Mouse (Mus musculus) monocyte, adult 2 months (primary cell): Measurements from ENCODE around the gene Gm21988.

Experiments used
- DNase-seq, 2 experiments: peaks; one replicate each; pipeline ENCODE4 v3.0.0; 2022; ENCODE audit warnings: low spot score in 2 of 2, low read depth in 1 of 2

The Gm21988 gene

DNA sequence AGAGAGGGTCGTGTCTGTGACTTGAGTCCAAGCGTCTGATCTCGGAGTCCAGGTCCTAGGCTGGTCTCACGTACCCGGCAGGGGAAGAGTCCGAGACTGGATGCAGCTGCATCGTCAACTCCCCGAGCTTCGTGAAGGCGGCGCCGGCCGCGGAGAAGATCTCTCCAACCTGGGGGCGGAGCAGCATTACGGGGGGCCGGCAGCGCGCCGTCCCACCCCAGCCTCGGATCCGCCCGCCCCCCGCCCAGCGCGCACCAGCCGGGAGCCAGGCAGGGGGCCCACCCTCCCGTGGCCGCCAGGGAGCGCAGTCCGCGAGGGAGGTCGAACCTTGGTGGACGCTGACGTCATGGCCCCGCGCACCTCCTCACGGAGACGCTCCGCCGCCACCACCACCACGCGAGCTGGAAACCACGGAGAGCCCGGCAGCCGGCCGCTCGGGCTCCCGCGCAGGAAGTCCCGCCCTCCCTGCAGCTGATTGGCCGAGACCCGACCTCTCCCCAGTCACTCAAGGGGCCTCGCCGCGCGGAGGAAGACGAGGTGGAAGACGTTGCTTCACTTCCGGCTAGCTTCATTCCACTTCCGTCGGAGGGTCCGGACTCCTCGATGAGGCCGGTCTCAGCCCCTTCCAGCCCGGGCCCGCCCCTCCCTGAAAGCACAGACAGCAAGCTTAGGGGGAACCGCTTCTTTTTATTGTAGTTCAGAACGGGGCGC is 2.0 kb downstream of the Gm21988 start, which contains the start of gene 0610010K14Rik:
0610010K14Rik (minus strand) TSS at position 458 of the 711 bp plus-strand sequence.
- DNase-seq: peak; percentile 86 to 90

DNA sequence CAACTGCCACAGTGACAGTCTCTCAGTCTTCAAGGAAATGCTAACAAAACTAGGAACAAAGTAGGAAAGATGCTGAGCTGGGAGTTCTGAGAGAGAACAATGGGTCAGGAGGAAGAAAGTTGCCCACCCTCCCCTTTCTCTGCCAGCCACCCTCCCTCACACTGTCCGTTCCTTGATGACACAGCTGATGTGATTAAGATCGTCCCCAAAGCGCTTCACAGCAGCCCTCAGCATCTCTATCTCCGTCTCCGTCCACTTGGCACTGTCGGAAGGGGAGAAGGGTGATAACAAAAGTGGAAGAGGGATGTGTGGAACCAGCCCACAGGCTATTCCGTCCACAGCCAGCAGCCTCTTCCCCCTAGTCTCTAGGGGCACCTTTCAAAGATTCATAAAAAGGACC is 2.9 kb downstream of the Gm21988 start:
- DNase-seq: no peak

DNA sequence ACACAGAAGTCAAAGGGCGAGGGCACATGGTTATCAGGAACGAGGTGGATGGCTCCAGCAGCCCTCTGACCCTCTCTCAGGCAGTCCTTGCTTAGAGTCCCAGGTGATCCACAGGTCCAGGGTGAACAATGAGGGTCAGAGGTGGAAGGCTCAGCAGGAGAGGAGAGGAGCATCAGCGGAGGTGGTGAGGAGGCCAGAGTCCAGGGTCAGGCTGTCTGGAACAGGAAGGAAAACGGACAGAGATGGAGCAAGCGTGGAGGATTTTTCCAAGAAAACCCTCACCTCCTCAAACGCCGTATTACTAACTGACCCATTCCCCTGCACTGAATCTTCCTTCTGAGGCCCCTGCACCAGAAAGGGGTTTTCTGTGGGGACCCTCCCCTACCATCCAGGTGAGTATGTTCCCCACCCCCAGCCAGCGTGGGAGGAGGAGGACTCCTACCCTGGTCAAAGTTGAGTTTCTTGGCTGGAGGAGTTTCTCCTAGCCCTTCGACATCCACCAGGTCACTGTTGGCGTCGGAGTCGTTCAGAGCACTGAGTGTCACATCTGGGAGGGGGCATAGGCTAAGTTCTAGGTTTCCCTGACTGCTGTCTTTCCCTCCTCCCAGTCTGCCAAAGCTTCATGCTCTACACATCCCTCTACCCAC is 4.3 kb downstream of the Gm21988 start:
- no peak for DNase-seq

DNA sequence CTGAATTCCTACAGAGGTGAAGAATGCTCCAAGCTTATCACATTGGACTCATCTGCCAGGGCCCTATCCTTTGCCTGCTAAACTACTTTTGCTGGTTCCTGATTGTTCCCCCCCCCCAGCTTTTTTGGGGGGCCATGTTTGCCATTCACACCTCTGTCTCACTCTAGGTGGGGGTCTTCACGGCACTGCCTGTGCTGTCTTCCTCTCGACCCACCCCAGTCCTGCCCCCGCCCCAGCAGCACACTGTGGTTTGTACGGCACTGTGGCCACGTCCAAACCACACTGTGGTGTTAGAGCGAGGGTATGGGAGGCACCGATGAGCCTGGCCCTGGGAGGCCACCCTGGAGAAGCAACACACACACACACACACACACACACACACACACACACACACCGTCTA is 5.1 kb downstream of the Gm21988 start:
- no peak for DNase-seq

DNA sequence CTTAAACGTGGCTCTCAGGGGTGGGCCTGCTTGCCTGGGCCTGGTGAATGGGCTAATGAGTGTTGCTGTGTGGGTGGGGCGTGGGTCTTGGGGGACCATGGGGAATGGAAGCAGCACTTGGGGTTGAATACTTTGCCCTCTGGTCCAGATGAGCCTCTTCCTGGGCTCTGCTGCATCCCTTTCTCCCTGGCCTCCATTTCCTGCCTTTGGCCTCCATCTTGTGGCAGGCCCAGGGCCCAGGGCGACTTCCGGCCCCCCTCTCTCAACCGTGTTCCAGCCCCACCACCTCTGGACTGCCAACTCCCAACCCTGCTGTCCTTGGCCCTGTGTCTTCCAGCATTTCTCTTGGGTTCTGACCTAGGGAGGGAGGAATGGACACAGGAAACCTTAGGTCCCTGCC is 5.6 kb downstream of the Gm21988 start:
- no peak for DNase-seq

DNA sequence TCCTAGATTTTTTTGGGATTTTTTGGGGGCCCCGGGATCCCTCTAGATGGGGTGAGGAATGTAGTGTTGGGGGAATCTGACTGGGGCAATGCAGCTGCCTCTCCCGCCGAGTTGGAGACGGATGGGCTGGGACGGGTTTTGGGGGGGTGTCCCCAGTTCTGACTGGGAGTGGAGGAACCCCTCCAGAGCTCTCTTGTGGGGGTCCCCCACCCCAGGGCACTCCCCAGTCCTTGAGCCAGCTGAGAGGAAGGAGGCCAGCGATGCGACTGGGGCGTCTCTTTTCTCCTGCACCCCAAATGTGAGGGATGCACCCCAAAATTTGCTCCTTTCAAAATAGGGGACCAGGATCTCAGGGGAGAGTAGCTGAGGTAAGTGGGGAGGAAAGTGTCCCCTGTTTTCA is 6.6 kb downstream of the Gm21988 start:
- no peak for DNase-seq

DNA sequence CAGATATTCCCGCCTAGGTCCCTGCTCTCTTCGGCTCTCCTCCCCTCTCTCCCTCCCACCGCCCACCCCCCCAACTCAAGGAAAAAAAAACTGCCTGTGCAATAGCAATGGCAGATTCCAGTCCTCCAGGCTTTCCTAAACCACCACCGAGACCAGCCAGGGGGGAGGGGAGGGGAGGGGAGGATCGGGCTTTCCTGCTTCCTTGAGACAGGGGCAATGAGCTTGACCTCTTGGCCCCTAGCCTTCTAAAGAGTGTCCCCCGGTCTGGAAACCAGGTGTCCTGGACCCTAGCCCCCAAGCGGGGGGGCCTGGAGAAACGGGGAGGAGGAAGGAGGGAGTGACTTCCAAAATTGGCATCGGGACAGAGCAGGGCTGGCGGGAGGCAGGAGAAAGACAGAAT is 7.1 kb downstream of the Gm21988 start:
- DNase-seq: no peak

DNA sequence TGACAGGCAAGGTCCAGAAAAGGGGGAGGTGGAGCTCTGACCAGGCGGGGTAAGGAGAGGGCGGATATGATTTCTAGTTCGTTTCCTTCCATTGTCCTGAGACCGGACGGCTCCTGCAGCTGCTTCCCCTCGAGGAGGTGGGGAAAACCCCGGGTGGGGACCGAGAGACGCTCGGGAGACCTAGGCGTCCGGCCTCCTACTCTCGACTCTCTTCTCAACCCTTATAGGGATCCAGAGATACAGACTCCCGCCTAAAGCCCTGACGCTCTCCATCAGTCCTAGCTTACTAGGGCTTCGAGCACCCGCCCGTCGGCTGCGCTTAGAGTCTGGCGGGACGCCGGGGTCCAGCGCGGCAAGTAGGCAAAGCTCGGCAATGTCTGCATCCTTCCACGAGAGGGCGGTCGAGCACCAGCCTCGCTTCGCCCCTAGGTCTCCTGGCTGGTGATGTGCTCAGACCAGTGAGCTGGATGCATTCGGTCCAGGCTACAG is 9.3 kb downstream of the Gm21988 start:
- DNase-seq: peak in 1 of 2 experiments; percentile 73

DNA sequence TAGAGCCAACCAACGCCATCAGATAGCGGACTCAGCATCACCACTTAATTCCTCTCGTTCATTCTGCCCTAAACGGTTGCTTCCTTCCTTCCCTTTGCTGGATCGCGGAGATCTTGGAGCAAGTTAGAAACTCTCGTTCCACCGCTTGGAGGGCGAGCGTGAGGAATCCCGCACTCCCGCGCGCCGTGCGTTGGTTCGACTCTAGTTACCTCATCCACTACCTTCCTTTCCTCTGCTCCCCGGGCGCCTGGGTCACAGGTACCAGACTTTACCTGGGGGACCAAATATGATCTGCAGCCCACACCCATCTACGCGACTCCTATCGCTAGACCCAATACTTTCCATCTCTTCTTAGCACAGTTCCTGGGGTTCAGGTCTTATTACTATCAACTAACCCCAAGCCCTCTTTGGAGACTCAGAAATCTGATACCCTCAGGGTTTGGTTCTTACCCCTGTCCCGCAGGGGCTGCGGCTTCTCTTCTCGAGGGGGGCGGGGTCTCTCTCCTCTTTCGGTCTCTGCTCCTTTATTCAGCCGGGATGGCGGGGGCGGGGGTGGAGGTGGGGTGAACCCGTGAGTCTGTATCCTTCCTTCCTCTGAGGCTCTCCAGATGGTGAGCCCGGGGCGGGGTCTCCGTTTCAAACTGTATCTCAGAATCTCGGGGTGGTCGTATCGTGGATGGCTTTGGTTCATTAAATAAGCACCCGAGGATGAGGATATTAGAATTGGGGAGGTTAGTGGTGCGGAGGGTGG is 10.2 kb downstream of the Gm21988 start, which contains the start of gene Bcl6b:
Bcl6b (minus strand) TSS at position 539 of the 751 bp plus-strand sequence.
- DNase-seq: no peak

DNA sequence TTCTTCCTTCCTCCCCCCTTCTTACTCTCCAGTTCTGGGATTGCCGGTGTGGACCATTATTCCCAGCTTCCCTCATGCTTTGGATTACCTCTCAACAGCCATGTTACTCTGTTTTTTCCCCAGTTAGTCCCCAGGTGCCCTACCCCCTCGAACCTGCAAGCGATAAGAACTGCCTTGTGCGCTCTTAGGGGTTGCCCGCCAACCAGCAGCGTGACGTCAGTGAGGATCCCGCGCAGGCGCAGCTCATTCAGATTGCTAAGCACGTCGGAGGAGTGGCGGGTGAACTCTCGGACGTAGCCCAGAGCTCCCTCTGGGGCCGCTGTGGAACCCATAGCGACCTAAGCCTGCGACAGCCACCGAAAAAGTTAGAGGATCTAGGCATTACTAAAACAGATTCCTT is 10.8 kb downstream of the Gm21988 start:
- peak in 1 of 2 experiments; percentile 61 for DNase-seq

DNA sequence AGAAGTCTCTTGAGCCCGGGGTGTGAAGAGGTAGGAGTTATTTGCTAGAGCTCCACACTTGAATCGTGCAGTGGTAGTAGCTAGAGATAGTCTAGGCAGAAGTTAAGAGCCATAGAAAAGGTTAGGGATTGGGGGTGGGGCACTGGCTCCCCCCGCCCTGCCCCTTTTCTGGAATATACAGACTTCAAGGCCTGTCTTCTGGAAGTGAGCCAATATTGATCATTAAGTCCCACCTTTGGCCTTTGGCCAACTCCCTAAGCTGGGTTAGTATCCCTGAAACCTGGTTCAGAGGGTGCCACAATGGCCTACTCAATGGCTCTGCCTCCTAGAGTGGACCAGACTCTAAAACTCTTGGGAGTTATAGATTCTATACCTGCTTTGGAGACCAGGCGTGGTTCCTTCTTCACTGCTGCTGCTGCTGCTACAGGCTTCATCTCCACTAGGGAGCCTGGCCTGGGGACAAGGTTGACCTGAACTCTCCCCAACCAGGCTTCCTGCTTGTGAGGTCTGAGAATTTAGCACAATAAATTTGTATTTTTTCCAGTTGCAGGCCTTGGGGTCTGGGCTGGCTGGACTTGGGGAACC is 11.9 kb downstream of the Gm21988 start:
- DNase-seq: no peak

DNA sequence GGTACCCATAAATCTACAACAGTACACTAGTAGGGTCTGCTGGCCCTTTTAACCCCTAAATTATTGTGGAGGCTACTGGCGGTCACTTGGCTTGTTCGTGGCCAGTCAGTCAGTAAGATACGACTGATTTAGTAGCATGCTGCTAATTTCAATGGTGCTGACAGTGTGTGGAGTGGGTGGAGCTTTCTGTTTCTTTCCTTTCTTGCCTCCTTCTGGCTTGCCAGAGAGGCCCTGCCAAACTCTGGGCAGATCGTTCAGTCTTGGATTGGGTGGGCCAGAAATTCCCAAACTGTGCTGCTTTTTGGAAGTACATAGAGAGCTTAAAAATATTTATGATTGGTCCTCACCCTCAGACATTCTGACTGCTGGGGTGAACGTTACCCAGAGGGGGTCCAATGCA is 12.5 kb downstream of the Gm21988 start:
- no peak for DNase-seq

DNA sequence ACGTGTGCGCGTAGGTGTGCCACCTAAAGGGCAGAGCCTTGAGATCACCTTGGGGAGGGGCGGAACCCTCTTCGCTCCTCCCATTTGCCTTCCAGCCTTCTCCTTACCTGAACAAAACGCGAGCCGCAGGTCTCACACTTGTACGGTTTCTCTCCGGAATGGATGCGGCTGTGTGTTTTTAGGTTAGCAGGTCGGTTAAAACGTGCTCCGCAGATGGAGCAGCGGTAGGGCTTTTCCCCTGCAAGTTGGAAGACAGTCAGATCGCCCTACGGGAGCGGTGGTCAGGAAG is 13.1 kb downstream of the Gm21988 start:
- no peak for DNase-seq

DNA sequence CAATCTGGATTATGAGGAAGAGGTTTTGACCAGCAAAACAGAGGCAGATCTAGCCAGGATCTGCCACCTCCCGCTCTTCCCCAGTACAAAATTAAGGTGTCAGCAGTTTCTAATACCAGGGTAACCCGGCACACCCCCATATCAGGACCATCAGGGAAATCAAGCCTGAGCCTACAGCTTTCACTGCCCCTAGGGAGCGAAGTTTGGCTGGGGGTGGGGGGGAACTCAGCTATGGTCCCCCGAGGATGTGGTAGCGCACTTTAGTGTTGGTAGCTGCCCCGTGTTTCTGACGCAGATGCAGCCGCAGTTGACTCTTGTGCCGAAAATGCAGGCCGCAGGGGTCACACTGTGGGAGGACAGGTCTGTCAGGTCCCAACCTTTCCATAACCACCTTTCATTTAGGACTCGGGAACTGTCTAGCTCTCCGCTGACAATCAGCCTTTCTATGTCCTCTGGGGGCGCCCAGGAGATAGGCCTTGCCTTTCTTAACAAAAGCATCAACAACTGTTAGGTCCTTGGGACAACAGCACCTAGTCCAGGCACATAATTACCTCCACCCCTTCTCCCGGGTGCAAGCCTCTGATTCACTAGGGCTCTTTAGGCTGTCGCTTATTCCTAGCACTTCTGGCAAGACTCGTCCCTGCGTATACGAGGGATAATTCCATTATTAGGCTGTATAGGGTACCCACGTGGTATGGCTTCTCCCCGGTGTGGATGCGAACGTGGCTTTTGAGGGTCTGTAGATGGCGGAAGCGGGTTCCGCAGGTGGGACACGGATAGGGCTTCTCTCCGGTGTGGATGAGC is 13.6 kb downstream of the Gm21988 start:
- no peak for DNase-seq

DNA sequence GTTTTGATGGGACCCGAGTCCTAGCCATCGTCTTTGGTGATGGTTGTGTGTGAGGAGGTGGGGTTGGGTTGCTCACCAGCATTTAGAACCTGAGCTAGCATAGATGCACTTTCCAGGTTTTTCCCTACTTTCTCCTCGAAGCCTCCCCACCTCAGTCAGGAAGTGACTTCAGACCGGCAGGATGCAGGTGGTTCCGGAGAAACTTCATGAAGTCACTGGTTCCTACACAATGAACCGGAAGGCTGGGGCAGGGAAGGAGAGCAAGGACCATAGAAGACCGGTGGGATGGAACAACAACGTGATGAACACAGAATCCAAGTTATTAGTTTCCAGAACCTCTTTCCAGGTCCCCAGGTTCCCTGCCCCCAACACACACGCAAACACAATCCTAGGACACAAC is 15.9 kb downstream of the Gm21988 start:
- DNase-seq: no peak

DNA sequence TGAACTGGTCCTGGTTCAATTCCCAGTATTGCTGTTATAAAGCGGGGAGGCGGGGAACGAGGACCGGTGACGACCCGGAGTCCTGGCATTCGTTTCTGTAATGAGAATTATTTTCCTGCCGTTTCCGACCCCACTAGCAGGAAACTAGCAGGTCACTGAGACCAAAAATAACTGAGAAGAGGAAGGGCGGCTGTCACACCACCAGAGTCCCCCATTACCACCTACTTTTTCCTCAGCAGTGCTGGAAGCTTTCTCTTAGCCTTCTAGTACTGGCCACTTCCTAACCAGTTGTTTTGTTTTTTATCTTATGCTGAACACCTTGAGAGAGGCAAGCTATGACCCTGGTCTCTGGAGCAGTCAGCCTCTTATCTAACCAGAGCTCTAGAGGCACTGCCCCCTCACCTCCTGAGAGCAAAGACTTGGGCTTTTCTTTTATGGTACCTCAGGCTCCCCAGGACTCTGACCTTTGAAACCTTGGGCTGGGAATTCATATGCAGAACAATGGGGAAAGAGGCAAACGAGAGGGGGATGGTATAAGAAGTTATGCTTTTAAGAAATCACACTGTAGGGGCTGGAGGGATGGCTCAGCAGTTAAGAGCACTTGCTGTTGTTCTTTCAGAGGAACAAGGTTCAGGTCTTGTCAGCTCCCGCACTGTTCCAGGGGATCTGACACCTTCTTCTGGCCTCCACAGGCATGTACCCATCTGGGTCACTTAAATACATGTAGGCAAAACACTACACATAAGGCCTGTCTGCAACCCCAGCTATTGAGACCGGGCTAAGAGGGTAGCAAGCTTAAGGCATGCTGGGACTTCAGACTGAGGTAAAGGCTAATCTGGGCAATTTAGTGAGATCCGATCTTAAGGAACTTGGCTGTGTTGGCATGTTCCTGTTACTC is 17.8 kb downstream of the Gm21988 start:
- no peak for DNase-seq

DNA sequence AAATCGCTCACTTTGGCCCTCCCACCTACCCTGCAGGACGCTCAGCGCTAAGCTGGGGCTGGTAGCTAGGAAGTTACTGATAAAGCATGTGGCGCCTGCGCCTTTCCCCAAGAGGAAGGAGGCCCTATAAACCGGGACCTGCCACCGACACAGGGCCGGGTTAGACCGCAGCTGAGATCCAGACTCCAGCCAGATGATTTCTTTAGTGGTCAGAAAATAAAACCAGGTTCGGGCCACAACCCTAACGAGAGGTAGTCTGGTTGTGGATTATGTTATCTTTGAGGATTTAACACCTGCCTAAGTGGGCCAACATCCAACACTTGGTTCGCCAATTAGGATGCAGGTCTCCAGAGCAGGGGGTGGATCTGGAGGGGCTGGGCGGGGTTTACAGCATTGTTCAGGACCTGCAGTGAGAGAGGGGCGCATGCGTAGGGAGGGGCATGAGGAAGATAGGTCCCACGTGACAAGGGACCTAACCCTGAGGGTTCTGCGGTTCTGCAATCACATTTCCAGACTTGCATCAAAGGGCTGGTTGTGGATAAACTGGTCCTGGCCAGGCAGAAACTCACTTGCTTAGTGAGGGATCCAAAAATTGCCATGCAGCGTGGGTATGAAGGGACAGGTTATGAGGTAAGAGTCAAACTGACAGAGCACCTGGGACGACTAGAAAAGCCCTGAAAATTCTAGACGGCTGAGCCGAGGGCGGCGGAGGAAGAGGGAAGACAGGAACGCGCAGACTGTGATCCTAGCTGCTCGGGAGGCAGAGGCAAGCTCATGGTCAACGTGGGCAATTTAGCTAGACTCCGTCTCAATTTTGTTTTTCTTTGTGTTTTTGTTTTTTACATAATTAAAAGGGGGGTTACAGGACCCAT is 18.7 kb downstream of the Gm21988 start, which contains the start of gene Slc16a13:
Slc16a13 (minus strand) TSS at position 334 of the 872 bp plus-strand sequence.
- DNase-seq: peak; percentile 75 to 80

DNA sequence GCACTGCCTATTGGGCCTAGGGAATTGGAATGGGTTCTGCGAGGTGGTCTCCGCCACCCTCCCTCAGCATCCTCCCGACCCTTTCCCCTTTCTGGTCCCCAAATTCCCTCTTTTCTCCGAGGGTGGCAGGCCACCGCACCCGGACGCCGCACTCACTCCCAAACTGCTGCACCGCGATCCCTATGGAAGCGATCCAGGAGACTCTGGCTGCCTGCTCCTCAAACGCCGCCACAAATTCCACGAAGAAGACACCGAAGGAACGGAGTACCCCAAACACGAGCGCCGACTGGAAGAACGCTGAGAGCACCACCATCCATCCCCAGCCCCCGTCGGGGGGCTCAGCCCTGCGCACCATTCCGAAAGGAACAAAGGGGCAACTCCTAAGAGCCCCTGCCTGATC is 19.3 kb downstream of the Gm21988 start:
- DNase-seq: no peak

DNA sequence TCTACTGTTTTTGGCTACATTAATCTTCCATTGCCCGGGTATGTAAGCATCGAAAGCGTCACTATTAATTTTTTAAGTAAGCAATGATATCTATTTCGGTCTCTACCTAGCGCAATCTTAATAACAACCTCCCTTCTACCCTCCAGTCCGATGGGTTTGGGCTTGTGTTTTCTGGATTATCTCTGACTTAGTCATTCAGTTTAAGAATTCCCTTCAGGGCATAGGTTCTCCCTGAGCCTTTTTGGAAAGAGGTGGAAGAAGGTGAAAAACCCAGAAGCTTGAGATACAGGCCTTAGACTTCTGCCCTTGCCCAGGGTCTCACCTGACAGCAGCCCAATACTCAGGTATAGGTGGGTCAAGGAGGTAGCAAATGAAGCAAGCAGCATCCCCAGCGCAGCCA is 19.8 kb downstream of the Gm21988 start:
- DNase-seq: no peak
